Mouse (Mus musculus) adrenal gland, adult 2 months (tissue): ENCODE data around the gene Zap70. TPM values are rescaled to one million over a fixed set of nuclear protein-coding genes. Genes with fewer than 3 reads are reported as not detected.
A peak's percentile ranks its signal among the peaks of the same experiment; 100 is the strongest.

ENCODE experiments used
- DNase-seq: peaks from one replicate; pipeline ENCODE4 v3.0.0; 2021
- long read RNA-seq: library from polyadenylated mRNA; stranded (forward); transcript quantifications from one replicate; pipeline ENCODE4 v2.0.0, GENCODE M21; 2021
- polyA plus RNA-seq: library from polyadenylated mRNA; depleted of rRNA; stranded (reverse); fragments of >200 nt; gene quantifications from 2 replicates; pipeline ENCODE4 v1.2.3, GENCODE M21; 2012; rRNA removed
- total RNA-seq, 2 experiments: library from RNA; stranded (reverse); gene quantifications; 2 replicates each; pipeline ENCODE4 v1.2.3; 2021

Gene Zap70
- total RNA-seq (under 1 TPM; 0.29 to 0.90 TPM), polyA plus RNA-seq (2.1 and 3.3 TPM in 2 replicates)
- long read RNA-seq, partial matches to known transcripts = 0 of 1 reads
- long read RNA-seq, other reads (novel, unspliced or antisense) = 1 of 1 reads

- DNase-seq = no peak
Observed at GRCm38 (mm10) chr1:36761568-36761967, at the start of gene Zap70. Gene Zap70, plus strand, starts transcription at chr1:36761798.

- DNase-seq = no peak
Observed at GRCm38 (mm10) chr1:36714311-36714710, 47.3 kb upstream of the Zap70 start, which contains the start of gene Actr1b. Gene Actr1b, minus strand, starts transcription at chr1:36714422.

- no peak for DNase-seq
Observed at GRCm38 (mm10) chr1:36718786-36719185, 42.8 kb upstream of the Zap70 start.

GRCm38 (mm10) chr1:36723146-36724056 lies 38.2 kb upstream of the Zap70 start:
- no peak for DNase-seq

- no peak for DNase-seq
Observed at GRCm38 (mm10) chr1:36724057-36724431, 37.6 kb upstream of the Zap70 start.

- DNase-seq = peak; percentile 73
Observed at GRCm38 (mm10) chr1:36737300-36737699, 24.3 kb upstream of the Zap70 start.

- DNase-seq = no peak
Observed at GRCm38 (mm10) chr1:36739231-36739630, 22.4 kb upstream of the Zap70 start.

- DNase-seq = no peak
Observed at GRCm38 (mm10) chr1:36743046-36743445, 18.6 kb upstream of the Zap70 start.

- peak; percentile 50 for DNase-seq
Observed at GRCm38 (mm10) chr1:36744268-36744944, 17.2 kb upstream of the Zap70 start.

GRCm38 (mm10) chr1:36745661-36746060 lies 15.9 kb upstream of the Zap70 start:
- no peak for DNase-seq

GRCm38 (mm10) chr1:36746452-36746851 lies 15.1 kb upstream of the Zap70 start:
- DNase-seq = no peak

- no peak for DNase-seq
Observed at GRCm38 (mm10) chr1:36753932-36754675, 7.5 kb upstream of the Zap70 start.

GRCm38 (mm10) chr1:36758553-36758952 lies 3.0 kb upstream of the Zap70 start:
- no peak for DNase-seq

GRCm38 (mm10) chr1:36759076-36759475 lies 2.5 kb upstream of the Zap70 start:
- no peak for DNase-seq

GRCm38 (mm10) chr1:36760401-36760800 lies 1.2 kb upstream of the Zap70 start:
- DNase-seq = no peak

- DNase-seq = no peak
Observed at GRCm38 (mm10) chr1:36761061-36761460, 537 bp upstream of the Zap70 start.

GRCm38 (mm10) chr1:36766431-36767205 lies 5.0 kb downstream of the Zap70 start:
- no peak for DNase-seq

- DNase-seq = no peak
Observed at GRCm38 (mm10) chr1:36767321-36767720, 5.7 kb downstream of the Zap70 start.

GRCm38 (mm10) chr1:36768786-36769185 lies 7.2 kb downstream of the Zap70 start:
- DNase-seq = no peak

- no peak for DNase-seq
Observed at GRCm38 (mm10) chr1:36769951-36770350, 8.4 kb downstream of the Zap70 start.

GRCm38 (mm10) chr1:36770998-36771397 lies 9.4 kb downstream of the Zap70 start:
- DNase-seq = no peak
